Mouse (Mus musculus) stomach, embryonic 14.5 days (tissue): Measurements from ENCODE around the gene Zfp385a. TPM values are rescaled to one million over a fixed set of nuclear protein-coding genes. Genes with fewer than 3 reads are reported as not detected.
A peak's percentile ranks its signal among the peaks of the same experiment; 100 is the strongest.

Source experiments
- ATAC-seq: fragments of 200-750 bp; cut with Nextera tagmentation; 2 replicates; pipeline ENCODE4 v1.8.0; 2017; ENCODE audit warnings: low read depth, moderate TSS enrichment; ENCODE audit not compliant: insufficient number of reproducible peaks, insufficient read depth, low FRiP score
- H3K27ac ChIP-seq: fragments of 300-500 bp; sonication (generic); 2 replicates; pipeline ENCODE4 v1.5.1; 2014; ENCODE audit warnings: mild to moderate bottlenecking, low read length, moderate library complexity, mixed read lengths
- H3K27me3 ChIP-seq: fragments of 300-500 bp; sonication (generic); 2 replicates; pipeline ENCODE4 v1.6.1; 2014; ENCODE audit warnings: low read length, control low read depth, mixed read lengths; ENCODE audit not compliant: control insufficient read depth, insufficient read depth
- H3K36me3 ChIP-seq: fragments of 300-500 bp; sonication (generic); 2 replicates; pipeline ENCODE4 v1.6.1; 2014; ENCODE audit warnings: mild to moderate bottlenecking, control low read depth, low read length, moderate library complexity, mixed read lengths; ENCODE audit not compliant: control insufficient read depth, insufficient read depth
- H3K4me1 ChIP-seq: fragments of 300-500 bp; sonication (generic); 2 replicates; pipeline ENCODE4 v1.6.1; 2014; ENCODE audit warnings: low read length, control low read depth, mixed read lengths; ENCODE audit not compliant: control insufficient read depth, insufficient read depth
- H3K4me2 ChIP-seq: fragments of 300-500 bp; sonication (generic); replicated peaks from 2 replicates; pipeline ENCODE4 v1.6.1; 2014; ENCODE audit warnings: low read depth, low read length, control low read depth
- H3K4me3 ChIP-seq: fragments of 300-500 bp; sonication (generic); 2 replicates; pipeline ENCODE4 v1.5.1; 2014; ENCODE audit warnings: low read depth, low read length, control low read depth
- H3K9ac ChIP-seq: fragments of 300-500 bp; sonication (generic); replicated peaks from 2 replicates; pipeline ENCODE4 v1.6.1; 2014; ENCODE audit warnings: low read depth, mild to moderate bottlenecking, control low read depth, low read length, moderate library complexity, mixed read lengths
- H3K9me3 ChIP-seq: fragments of 300-500 bp; sonication (generic); 2 replicates; pipeline ENCODE4 v1.6.1; 2016; ENCODE audit warnings: low read depth, low read length, control low read depth; ENCODE audit not compliant: control insufficient read depth
- WGBS: fragments of 180-500 bp; shearing (Covaris S2); extraction: QIAGEN DNeasy Blood & Tissue Kit; methylation state at CpG from one replicate; pipeline ENCODE4 v1.1.7; 2014; 5-methylcytosine and 5-hydroxymethylcytosine counted together
- polyA plus RNA-seq: library from polyadenylated mRNA; unstranded; fragments of >200 nt; fragmentation: Nextera tagmentation; extraction: Ambion mirVana; gene quantifications from 2 replicates; pipeline ENCODE4 v1.2.1, GENCODE M21; 2014

Zfp385a gene
- polyA plus RNA-seq, 1 experiment from 2014 or later, result 11.7 TPM

DNA sequence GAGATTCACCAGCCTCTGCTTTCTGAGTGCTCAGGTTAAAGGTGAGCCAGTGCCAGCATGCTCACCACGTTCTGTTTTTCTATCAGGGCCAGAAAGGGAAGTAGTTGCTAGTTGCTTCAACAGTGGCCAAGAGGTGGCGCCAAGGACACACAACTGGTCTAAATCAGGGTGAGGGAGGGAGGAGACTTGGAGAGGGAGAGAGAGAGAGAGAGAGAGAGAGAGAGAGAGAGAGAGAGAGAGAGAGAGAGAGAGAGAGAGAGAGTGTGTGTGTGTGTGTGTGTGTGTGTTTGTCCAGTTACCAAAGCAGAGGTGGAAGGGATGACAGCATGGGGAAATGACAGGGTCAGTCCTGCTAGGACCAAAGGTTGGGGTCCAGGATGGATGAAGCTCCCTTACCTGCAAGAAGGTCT is 7.4 kb upstream of the Zfp385a start:
- H3K4me3 ChIP-seq, result no peak overlapping the region
- no peak overlapping the region for H3K9ac ChIP-seq
- H3K27ac ChIP-seq, result no peak overlapping the region
- 8% methylated on average over 2 of the region's 2 CpGs for WGBS
- H3K9me3 ChIP-seq, result no peaks in the 10 kb centered on the region
- H3K4me2 ChIP-seq, result no peak overlapping the region
- H3K4me1 ChIP-seq, result no peaks in the 10 kb centered on the region
- ATAC-seq, result no peak
- H3K27me3 ChIP-seq, result no peaks in the 10 kb centered on the region
- H3K36me3 ChIP-seq, result peaks cover 78% of the 10 kb centered on the region

DNA sequence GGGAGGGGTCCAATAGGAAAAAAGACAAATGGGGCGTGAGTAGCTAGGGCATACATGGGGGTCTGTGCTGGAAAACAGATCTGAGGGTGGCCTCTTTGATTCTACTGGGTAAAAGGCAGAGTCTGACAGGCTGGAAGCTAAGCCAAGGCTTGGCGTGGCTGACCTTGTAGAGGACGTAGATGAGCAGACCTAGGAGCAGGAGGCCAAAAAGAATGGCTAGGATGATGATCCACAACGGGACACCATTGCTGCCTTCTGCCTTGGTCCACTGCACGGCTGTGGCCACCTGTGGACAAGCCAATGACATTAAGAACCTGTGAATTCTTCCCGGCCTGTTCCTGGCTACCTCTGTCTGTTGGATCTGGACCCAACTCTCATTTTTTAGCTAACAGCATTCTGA is 5.9 kb upstream of the Zfp385a start:
- Histone ChIP-seq H3K4me1 (no peaks in the 10 kb centered on the region), H3K27me3 (0 out of 2 replicates have a peak, but pooled peaks cover 6% of the 10 kb centered on the region), H3K9ac (no peak overlapping the region), H3K36me3 (peaks cover 63% of the 10 kb centered on the region), H3K9me3 (no peaks in the 10 kb centered on the region), H3K27ac (no peak overlapping the region), H3K4me3 (no peak overlapping the region), H3K4me2 (no peak overlapping the region)
- ATAC-seq, result no peak
- WGBS, result 85% methylated on average over 6 of the region's 6 CpGs

DNA sequence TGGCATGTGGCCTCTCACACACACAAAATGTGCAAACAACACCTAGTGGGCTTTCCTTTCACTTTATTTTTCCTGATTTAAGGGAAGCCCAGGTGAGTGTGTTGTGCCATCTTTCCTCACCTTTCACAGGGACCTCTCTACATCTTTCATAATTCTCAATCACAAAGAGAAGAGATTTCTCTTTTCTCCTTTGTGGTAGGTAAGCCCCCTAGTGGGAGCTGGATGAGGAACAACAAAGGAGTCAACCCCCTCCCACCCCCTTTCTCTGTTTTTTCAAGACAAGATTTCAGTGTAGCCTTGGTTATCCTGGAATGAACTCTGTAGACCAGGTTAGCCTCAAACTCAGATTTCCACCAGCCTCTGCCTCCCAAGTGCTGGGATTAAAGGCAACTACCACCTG is 3.7 kb upstream of the Zfp385a start:
- ATAC-seq, result no peak
- H3K9me3 ChIP-seq, result no peaks in the 10 kb centered on the region
- no peak overlapping the region for H3K9ac ChIP-seq
- H3K36me3 ChIP-seq, result peaks cover 41% of the 10 kb centered on the region
- no peak overlapping the region for H3K4me2 ChIP-seq
- H3K4me1 ChIP-seq, result peaks cover 7% of the 10 kb centered on the region; the same call in 1 of the 2 replicates
- no peak overlapping the region for H3K4me3 ChIP-seq
- 0 out of 2 replicates have a peak, but pooled peaks cover 11% of the 10 kb centered on the region for H3K27me3 ChIP-seq
- no peak overlapping the region for H3K27ac ChIP-seq

DNA sequence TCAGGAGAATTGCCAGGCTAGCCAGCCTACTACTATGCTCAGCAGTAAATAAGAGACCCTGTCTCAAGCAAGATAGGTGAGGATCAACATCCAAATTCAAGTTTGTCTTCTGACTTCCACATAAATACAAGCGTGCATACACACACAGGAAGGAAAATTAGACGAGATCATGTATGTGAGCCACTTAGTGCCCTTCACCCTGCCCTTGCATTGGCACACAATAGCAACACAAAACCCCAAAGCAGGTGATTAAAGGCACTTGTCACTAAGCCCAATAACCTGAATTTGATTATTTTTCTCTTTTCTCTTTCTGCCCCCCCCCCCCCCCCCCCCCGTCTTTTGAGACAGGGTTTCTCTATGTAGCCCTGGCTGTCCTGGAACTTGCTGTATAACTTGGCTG is 3.1 kb upstream of the Zfp385a start:
- 68% methylated on average over 3 of the region's 3 CpGs for WGBS
- peaks cover 37% of the 10 kb centered on the region for H3K36me3 ChIP-seq
- no peaks in the 10 kb centered on the region for H3K9me3 ChIP-seq
- 0 out of 2 replicates have a peak, but pooled peaks cover 11% of the 10 kb centered on the region for H3K27me3 ChIP-seq
- H3K9ac ChIP-seq, result no peak overlapping the region
- H3K4me1 ChIP-seq, result peaks cover 7% of the 10 kb centered on the region; the same call in 1 of the 2 replicates
- H3K27ac ChIP-seq, result no peak overlapping the region
- H3K4me2 ChIP-seq, result no peak overlapping the region
- no peak overlapping the region for H3K4me3 ChIP-seq
- no peak for ATAC-seq

DNA sequence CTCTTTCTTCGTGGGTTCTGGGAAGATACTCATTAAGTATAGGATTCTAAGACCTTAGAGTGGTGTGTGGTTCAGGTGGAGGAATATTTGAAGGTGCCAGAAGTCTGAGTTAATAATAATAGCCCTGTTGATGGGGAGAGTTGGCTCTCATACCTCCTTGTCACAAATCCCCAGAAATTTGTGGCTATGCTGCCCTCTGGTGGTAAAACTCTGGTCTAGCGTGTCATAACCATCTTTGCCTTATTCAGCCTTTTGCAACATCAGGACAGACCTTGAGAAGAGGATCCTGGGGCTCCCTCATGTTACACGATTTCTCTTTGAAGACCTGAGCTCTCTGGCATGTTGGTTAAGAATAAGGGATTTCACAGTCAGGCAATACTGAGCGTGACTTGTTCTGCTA is 2.5 kb upstream of the Zfp385a start:
- 17% methylated on average over 4 of the region's 4 CpGs for WGBS
- Histone ChIP-seq H3K4me1 (peaks cover 7% of the 10 kb centered on the region; the same call in 1 of the 2 replicates), H3K4me3 (no peak overlapping the region), H3K27ac (no peak overlapping the region), H3K4me2 (no peak overlapping the region), H3K9me3 (no peaks in the 10 kb centered on the region), H3K27me3 (0 out of 2 replicates have a peak, but pooled peaks cover 11% of the 10 kb centered on the region), H3K36me3 (peaks cover 31% of the 10 kb centered on the region), H3K9ac (no peak overlapping the region)
- no peak for ATAC-seq

DNA sequence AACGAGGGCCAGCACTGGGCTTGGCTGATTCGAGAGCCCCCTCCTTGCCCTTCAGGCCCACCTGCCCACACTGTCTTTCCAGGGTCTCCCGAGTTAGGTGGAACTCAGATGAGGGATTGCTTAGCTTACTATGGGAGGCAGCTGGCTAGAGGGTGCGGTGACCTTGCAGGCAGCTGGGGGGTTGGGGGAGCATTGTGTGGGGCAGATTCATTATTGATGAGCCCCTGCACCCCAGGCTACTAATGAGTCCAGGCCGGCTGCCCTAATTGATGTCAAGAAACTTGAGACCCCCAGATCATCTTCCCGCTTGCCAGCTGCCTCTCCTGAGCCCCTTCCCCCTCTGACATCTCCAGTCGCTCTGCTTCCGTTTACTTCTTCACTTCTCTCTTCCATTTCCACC is 1.7 kb upstream of the Zfp385a start:
- Histone ChIP-seq H3K9ac (no peak overlapping the region), H3K4me3 (no peak overlapping the region), H3K36me3 (peaks cover 25% of the 10 kb centered on the region), H3K9me3 (no peaks in the 10 kb centered on the region), H3K4me1 (peaks cover 7% of the 10 kb centered on the region; the same call in 1 of the 2 replicates), H3K27ac (no peak overlapping the region), H3K4me2 (no peak overlapping the region), H3K27me3 (0 out of 2 replicates have a peak, but pooled peaks cover 11% of the 10 kb centered on the region)
- ATAC-seq, result no peak
- WGBS, result 42% methylated on average over 8 of the region's 8 CpGs

DNA sequence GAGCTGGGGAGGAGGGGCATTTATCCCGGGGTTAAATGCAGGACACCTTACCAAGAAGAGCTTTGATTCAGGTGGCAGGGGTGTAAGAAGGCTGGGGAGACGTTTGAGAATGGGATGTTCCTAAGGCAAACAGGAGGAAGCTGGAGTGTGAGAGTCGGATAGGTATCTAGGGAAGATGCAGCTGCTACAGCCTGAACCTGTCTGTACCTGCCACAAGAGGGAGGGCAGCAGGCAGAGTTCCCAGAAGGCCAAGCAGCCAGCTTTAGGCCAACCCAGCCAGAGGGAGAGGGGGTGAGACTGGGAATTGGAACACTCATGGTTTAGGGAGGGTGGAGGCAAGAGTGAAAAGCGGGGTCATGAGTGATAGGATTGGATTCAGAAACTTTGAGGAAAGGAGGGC is 893 bp upstream of the Zfp385a start:
- 20% methylated on average over 4 of the region's 4 CpGs for WGBS
- H3K4me2 ChIP-seq, result peak overlapping the region; percentile 86
- ATAC-seq, result no peak
- no peak overlapping the region for H3K9ac ChIP-seq
- peaks cover 18% of the 10 kb centered on the region; the same call in 1 of the 2 replicates for H3K36me3 ChIP-seq
- no peak overlapping the region for H3K27ac ChIP-seq
- no peak overlapping the region for H3K4me3 ChIP-seq
- 0 out of 2 replicates have a peak, but pooled peaks cover 11% of the 10 kb centered on the region for H3K27me3 ChIP-seq
- H3K4me1 ChIP-seq, result peaks cover 11% of the 10 kb centered on the region; the same call in 1 of the 2 replicates
- H3K9me3 ChIP-seq, result no peaks in the 10 kb centered on the region

DNA sequence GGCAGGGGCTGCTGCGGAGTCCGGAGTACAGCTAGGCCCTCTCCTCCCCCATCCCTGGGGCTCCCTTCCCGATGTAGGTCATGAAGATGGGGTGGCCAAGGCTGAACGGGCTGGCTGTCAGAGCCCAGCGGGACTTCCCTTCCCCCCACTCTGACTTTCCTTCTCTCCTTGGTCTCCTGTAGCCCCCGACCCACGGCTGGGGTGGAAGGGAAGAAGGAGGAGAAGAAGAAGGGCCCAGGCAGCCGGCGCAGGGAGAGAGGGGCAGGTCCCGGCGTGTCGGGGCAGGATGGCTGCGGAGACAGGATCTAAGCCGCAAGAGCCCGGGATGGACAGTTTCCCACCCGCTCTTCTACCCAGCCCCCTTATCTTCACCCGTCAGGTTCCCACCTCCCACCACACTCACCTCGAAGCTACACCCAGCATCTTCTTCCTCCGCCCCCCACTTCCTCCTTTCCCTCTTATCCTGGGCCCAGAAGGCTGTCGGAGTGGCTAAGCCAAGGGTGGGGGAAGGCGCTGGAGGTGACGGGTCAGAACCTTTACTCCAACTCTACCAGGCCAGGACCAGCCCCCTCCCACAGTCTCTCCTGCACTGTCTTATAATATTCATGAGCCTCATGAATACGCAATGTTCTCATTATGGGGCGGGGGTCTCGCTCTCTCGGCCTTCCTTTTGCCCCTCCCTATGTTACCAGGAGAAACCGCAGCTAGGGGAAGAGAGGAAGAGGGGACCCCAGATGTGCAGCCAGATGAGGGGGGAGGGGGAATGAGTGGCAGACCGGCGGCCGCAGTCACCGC is 530 bp downstream of the Zfp385a start:
- no peak overlapping the region for H3K27ac ChIP-seq
- ATAC-seq, result peak; percentile 2; the same call in 1 of the 2 replicates
- H3K27me3 ChIP-seq, result 0 out of 2 replicates have a peak, but pooled peaks cover 11% of the 10 kb centered on the region
- H3K9me3 ChIP-seq, result no peaks in the 10 kb centered on the region
- 0 out of 2 replicates have a peak overlapping the region, but pooled peaks have one; percentile 23 for H3K9ac ChIP-seq
- H3K4me2 ChIP-seq, result peak overlapping the region; percentile 86
- H3K4me1 ChIP-seq, result peaks cover 11% of the 10 kb centered on the region; the same call in 1 of the 2 replicates
- WGBS, result 7% methylated on average over 29 of the region's 31 CpGs
- H3K36me3 ChIP-seq, result peaks cover 6% of the 10 kb centered on the region; the same call in 1 of the 2 replicates
- peak overlapping the region; percentile 51 for H3K4me3 ChIP-seq
